Mouse (Mus musculus): ENCODE results near the gene Cc2d1a.

Cc2d1a gene

GRCm38 (mm10) chr8:84104697-84105609 lies 42.8 kb downstream of the Cc2d1a start, which contains the start of gene Dcaf15:
Gene Dcaf15, minus strand, starts transcription at chr8:84104768.
- DNase-seq (ENCODE audit: low read depth, low spot score) = peak; percentile 98

GRCm38 (mm10) chr8:84104221-84104620 lies 43.5 kb downstream of the Cc2d1a start:
- DNase-seq (ENCODE audit: low read depth, low spot score) = peak; percentile 88

GRCm38 (mm10) chr8:84103601-84104000 lies 44.1 kb downstream of the Cc2d1a start:
- DNase-seq (ENCODE audit: low read depth, low spot score) = no peak

- no peak for DNase-seq (ENCODE audit: low read depth, low spot score)
Observed at GRCm38 (mm10) chr8:84101476-84102270, 46.1 kb downstream of the Cc2d1a start.

GRCm38 (mm10) chr8:84098376-84098775 lies 49.4 kb downstream of the Cc2d1a start:
- DNase-seq (ENCODE audit: low read depth, low spot score) = no peak

GRCm38 (mm10) chr8:84096061-84096460 lies 51.7 kb downstream of the Cc2d1a start:
- no peak for DNase-seq (ENCODE audit: low read depth, low spot score)

GRCm38 (mm10) chr8:84090585-84090984 lies 57.2 kb downstream of the Cc2d1a start:
- DNase-seq (ENCODE audit: low read depth, low spot score) = no peak

GRCm38 (mm10) chr8:84089277-84089676 lies 58.5 kb downstream of the Cc2d1a start:
- no peak for DNase-seq (ENCODE audit: low read depth, low spot score)

- DNase-seq (ENCODE audit: low read depth, low spot score) = no peak
Observed at GRCm38 (mm10) chr8:84087821-84088220, 59.9 kb downstream of the Cc2d1a start.

GRCm38 (mm10) chr8:84087156-84087555 lies 60.6 kb downstream of the Cc2d1a start:
- no peak for DNase-seq (ENCODE audit: low read depth, low spot score)

GRCm38 (mm10) chr8:84084341-84085115 lies 63.2 kb downstream of the Cc2d1a start:
- no peak for DNase-seq (ENCODE audit: low read depth, low spot score)

- DNase-seq (ENCODE audit: low read depth, low spot score) = no peak
Observed at GRCm38 (mm10) chr8:84083829-84084241, 63.9 kb downstream of the Cc2d1a start.

Measured in CD4-positive, CD25-positive, alpha-beta regulatory T cell, adult 2 months (primary cell).